Mouse (Mus musculus) neural tube, embryonic 12.5 days (tissue): ENCODE results near the gene Piwil4. TPM values are rescaled to one million over a fixed set of nuclear protein-coding genes. Genes with fewer than 3 reads are reported as not detected.
"Not testable (repeated sequence)": the region's sequence is repeated elsewhere in the genome, so short reads cannot be mapped to it uniquely, and the experiment has no call there.

ENCODE experiments used
- ATAC-seq: fragments of 200-750 bp; cut with Nextera tagmentation; 2 replicates; pipeline ENCODE4 v1.8.0; 2017; ENCODE audit warnings: low read depth, mild to moderate bottlenecking, moderate TSS enrichment, moderate library complexity; ENCODE audit not compliant: low FRiP score
- H3K27ac ChIP-seq: fragments of 300-500 bp; sonication (generic); 2 replicates; pipeline ENCODE4 v1.5.1; 2016
- H3K27me3 ChIP-seq: fragments of 300-500 bp; sonication (generic); replicated peaks from 2 replicates; pipeline ENCODE4 v1.6.1; 2016; ENCODE audit warnings: mild to moderate bottlenecking
- H3K36me3 ChIP-seq: fragments of 300-500 bp; sonication (generic); 2 replicates; pipeline ENCODE4 v1.6.1; 2016; ENCODE audit warnings: mild to moderate bottlenecking
- H3K4me1 ChIP-seq: fragments of 300-500 bp; sonication (generic); 2 replicates; pipeline ENCODE4 v1.6.1; 2016
- H3K4me2 ChIP-seq: fragments of 300-500 bp; sonication (generic); replicated peaks from 2 replicates; pipeline ENCODE4 v1.6.1; 2016; ENCODE audit warnings: mild to moderate bottlenecking
- H3K4me3 ChIP-seq: fragments of 300-500 bp; sonication (generic); 2 replicates; pipeline ENCODE4 v1.5.1; 2016
- H3K9ac ChIP-seq: fragments of 300-500 bp; sonication (generic); 2 replicates; pipeline ENCODE4 v1.6.1; 2016; ENCODE audit warnings: mild to moderate bottlenecking
- H3K9me3 ChIP-seq: fragments of 300-500 bp; sonication (generic); 2 replicates; pipeline ENCODE4 v1.6.1; 2016; ENCODE audit warnings: mild to moderate bottlenecking
- WGBS: fragments of 180-500 bp; shearing (Covaris S2); methylation state at CpG from one replicate; pipeline ENCODE4 v1.1.7; 2016; 5-methylcytosine and 5-hydroxymethylcytosine counted together
- polyA plus RNA-seq: library from polyadenylated mRNA; unstranded; fragments of >200 nt; fragmentation: Nextera tagmentation; extraction: Ambion mirVana; gene quantifications from 2 replicates; pipeline ENCODE4 v1.2.1, GENCODE M21; 2016

The Piwil4 gene
- polyA plus RNA-seq, 1 experiment from 2014 or later = 0.61 TPM

DNA sequence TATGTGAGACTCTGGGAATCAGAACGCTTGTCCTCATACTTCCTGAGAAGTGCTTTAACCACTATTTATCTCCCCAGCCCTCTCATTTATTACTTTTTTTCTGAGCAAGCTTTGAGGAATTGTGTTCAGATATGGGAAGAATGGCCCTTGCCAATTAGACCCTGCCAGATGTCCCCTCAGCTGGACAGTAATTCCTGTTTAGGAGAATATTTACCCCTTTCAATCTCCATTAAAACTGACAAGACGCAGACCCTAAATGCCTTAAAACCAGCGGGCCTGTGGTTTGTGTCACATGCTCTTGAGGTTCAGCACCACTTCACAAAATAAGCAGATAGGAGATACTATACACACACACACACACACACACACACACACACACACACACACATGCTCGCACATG lies 56.2 kb downstream of the Piwil4 start:
- H3K9ac ChIP-seq = no peak overlapping the region
- no peak overlapping the region for H3K4me3 ChIP-seq
- no peaks in the 10 kb centered on the region for H3K9me3 ChIP-seq
- no peaks in the 10 kb centered on the region for H3K27me3 ChIP-seq
- H3K4me2 ChIP-seq = no peak overlapping the region
- no peak overlapping the region for H3K27ac ChIP-seq
- no peaks in the 10 kb centered on the region for H3K4me1 ChIP-seq
- 61% methylated on average over 4 of the region's 4 CpGs for WGBS
- H3K36me3 ChIP-seq = no peaks in the 10 kb centered on the region
- ATAC-seq = no peak

DNA sequence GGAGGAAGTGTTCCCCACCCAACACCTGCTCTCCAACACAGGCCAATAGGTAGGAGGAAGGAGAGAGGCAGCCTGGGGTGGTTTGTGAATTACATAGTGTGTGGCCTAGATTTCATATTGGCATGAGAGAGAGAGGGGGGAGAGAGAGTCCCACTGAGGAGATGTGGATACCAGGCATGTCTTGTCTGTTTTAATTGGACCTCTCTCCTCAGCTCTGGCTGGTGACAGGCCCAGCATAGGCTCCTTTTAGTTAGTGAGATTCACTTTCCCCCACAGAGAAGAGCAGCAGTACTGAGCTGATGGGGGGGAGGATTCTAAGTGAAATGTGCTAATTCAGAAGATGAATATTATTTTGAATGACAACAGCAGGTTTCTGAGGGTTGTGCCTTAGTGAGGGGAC lies 57.8 kb downstream of the Piwil4 start:
- H3K4me1 ChIP-seq = no peaks in the 10 kb centered on the region
- 0 out of 2 replicates have a peak, but pooled peaks cover 5% of the 10 kb centered on the region for H3K9me3 ChIP-seq
- no peak for ATAC-seq
- H3K36me3 ChIP-seq = no peaks in the 10 kb centered on the region
- H3K4me3 ChIP-seq = no peak overlapping the region
- H3K4me2 ChIP-seq = no peak overlapping the region
- H3K9ac ChIP-seq = no peak overlapping the region
- H3K27me3 ChIP-seq = no peaks in the 10 kb centered on the region
- H3K27ac ChIP-seq = no peak overlapping the region

DNA sequence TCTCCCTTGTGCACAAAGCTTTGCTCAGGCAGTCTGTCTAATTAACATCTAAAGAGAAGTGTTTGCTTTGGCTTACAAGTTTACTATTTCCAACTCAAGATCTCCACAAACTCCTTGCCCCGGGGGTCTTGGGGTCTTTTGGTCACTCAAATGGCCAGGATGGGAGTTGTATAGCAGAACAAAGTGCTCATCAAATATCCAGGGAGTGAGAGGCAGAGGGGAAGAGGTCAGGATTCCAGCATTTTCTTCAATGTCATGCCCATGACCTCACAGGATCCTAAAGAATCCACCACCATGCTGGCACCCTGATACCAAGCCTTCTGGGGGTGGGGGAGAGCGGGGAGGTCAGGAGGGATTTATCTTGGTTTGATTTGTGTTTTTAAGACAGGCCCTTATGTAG lies 59.9 kb downstream of the Piwil4 start:
- Histone ChIP-seq H3K27ac (no peak overlapping the region), H3K9me3 (0 out of 2 replicates have a peak, but pooled peaks cover 5% of the 10 kb centered on the region), H3K4me1 (no peaks in the 10 kb centered on the region), H3K9ac (no peak overlapping the region), H3K27me3 (no peaks in the 10 kb centered on the region), H3K4me3 (no peak overlapping the region), H3K4me2 (no peak overlapping the region), H3K36me3 (no peaks in the 10 kb centered on the region)
- ATAC-seq = no peak
- 50% methylated on average over 2 of the region's 2 CpGs for WGBS

DNA sequence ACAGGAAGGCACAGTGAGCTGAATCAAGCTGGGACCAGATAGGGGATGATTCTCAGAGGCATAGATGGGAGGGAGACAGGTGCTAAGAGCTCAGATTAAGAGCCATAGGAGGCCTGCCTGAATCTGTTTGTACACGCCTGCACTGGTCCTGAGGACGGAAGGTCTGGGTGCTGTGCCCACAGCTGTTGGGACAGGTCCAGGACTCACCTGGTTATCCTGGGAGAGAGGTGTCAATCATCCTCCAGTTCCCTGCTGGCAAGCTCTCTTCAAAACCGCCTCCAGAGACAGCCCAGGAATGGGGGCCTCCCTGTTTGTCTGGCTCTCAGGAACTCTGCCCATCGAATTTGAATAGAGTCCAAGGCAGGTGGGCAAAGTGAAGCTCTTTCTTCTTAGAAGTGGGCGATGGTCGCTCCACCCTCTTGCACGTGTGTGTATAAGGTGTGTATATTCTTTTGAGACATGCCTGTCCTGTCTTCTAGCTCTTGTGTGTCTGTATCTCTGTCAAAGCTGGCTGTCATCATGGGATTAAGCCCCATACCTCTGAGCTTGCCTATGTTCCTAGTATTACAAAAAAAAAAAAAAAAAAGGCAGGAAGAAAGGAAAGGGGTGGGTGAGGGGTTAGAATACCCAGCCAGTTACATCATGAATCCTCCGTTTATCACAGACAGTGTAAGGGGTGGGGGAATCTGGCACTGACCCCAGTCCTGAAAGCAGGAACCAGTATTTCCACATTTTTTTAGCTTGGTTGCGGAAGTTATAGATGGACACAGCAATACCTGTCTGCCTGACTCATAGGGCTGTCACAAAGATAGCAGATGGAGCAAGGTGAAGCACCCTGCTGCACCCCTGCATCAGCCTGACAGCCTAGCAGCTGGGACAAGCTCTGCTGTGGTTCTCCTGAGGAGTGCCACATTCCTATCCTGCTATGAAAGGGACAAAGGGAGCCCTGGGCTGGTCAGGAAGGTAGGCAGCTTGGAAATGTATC lies 64.5 kb downstream of the Piwil4 start:
- no peaks in the 10 kb centered on the region for H3K27me3 ChIP-seq
- 63% methylated on average over 9 of the region's 9 CpGs for WGBS
- H3K9me3 ChIP-seq = 0 out of 2 replicates have a peak, but pooled peaks cover 5% of the 10 kb centered on the region
- no peaks in the 10 kb centered on the region for H3K4me1 ChIP-seq
- no peak overlapping the region for H3K4me2 ChIP-seq
- H3K4me3 ChIP-seq = no peak overlapping the region
- H3K27ac ChIP-seq = no peak overlapping the region
- no peak overlapping the region for H3K9ac ChIP-seq
- ATAC-seq = no peak
- no peaks in the 10 kb centered on the region for H3K36me3 ChIP-seq

DNA sequence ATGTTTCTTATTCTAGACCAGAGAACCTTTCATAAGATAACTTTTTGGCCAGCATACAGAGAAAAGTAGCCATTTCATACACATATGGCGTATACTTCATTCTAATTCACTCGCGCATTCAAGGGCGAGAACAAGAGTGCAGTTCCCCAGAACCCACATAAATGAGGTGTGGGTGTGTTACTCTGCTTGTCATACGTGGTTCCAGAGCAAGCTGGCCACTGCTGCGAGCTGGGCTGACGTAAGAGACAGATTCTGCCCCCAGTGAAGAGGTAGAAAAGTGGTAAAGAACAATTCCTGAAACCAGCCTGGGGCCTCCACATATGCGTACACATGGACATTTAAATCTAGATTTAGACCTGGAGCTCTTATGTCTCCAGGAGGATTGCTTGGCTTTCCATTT lies 66.0 kb downstream of the Piwil4 start:
- H3K36me3 ChIP-seq = no peaks in the 10 kb centered on the region
- 0 out of 2 replicates have a peak, but pooled peaks cover 5% of the 10 kb centered on the region for H3K9me3 ChIP-seq
- H3K4me2 ChIP-seq = no peak overlapping the region
- H3K27ac ChIP-seq = no peak overlapping the region
- no peaks in the 10 kb centered on the region for H3K4me1 ChIP-seq
- no peaks in the 10 kb centered on the region for H3K27me3 ChIP-seq
- 90% methylated on average over 8 of the region's 8 CpGs for WGBS
- H3K9ac ChIP-seq = no peak overlapping the region
- H3K4me3 ChIP-seq = no peak overlapping the region
- ATAC-seq = no peak

DNA sequence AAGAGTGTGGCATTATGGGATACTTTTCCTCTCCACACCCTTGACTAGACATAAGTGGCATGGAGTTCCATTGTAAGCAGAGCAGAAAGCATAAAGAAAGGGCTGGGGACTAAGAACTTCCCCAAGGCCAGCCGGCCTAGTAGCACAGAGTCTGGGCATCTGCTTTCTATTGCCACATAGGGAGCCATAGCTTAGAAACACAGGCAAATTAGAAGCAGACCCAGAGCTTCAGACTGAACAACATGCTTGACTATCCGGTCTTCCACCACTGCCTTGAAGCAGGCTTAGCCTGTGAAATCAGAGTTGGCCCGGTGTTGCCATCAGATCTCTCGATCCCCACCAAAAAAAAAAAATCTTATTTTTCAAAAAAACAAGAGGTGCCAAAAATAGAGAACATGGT lies 67.4 kb downstream of the Piwil4 start:
- no peak overlapping the region for H3K4me3 ChIP-seq
- H3K9me3 ChIP-seq = no peaks in the 10 kb centered on the region
- no peak for ATAC-seq
- H3K9ac ChIP-seq = no peak overlapping the region
- H3K27me3 ChIP-seq = no peaks in the 10 kb centered on the region
- no peak overlapping the region for H3K4me2 ChIP-seq
- no peak overlapping the region for H3K27ac ChIP-seq
- no peaks in the 10 kb centered on the region for H3K36me3 ChIP-seq
- no peaks in the 10 kb centered on the region for H3K4me1 ChIP-seq
- WGBS = 83% methylated on average over 4 of the region's 4 CpGs

DNA sequence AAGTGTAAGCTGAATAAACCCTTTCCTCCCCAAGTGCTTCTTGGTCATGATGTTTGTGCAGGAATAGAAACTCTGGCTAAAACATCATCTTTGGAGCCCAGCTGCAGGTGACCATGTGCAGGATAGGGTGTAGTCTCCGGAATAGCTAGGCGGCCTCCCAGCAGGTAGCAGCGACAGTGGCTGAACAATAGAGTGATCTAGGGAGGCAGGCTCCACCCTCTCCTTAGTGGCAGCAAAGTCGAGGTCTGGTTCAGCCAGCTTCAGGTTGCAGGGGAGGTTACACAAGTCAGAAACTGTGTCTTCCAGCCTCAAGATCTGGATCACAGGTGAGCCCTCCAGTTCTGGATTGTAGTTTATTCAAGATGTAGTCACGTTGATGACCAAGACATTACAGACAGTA lies 68.6 kb downstream of the Piwil4 start:
- 38% methylated on average over 5 of the region's 5 CpGs for WGBS
- not testable (repeated sequence) for H3K4me3 ChIP-seq

DNA sequence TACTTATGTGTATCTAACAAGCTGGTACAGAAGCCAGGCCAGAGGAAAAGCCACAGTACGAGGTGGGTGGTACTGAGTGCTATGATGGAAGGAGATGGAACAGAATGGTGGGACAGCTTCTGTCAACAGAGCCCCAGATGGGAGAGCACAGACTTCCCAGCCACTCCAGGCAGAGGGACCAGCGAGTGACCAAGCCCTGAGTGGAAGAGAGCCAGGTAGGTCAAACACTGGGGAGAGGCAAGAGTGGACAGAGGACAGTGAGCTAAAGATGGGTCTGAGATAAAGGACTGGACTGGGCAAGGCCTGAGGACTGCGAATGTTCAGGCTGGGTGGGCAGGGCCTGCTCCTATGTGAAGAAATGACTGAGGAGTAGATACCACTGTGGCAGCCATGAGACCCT lies 72.2 kb downstream of the Piwil4 start:
- 85% methylated on average over 3 of the region's 3 CpGs for WGBS
- no peak overlapping the region for H3K4me3 ChIP-seq

More for the DNA sequence above, 68.6 kb downstream of the Piwil4 start:
- H3K27me3 ChIP-seq, H3K9me3 ChIP-seq, ATAC-seq, H3K4me1 ChIP-seq, H3K4me2 ChIP-seq, H3K27ac ChIP-seq, H3K36me3 ChIP-seq, H3K9ac ChIP-seq: not testable (repeated sequence)

DNA sequence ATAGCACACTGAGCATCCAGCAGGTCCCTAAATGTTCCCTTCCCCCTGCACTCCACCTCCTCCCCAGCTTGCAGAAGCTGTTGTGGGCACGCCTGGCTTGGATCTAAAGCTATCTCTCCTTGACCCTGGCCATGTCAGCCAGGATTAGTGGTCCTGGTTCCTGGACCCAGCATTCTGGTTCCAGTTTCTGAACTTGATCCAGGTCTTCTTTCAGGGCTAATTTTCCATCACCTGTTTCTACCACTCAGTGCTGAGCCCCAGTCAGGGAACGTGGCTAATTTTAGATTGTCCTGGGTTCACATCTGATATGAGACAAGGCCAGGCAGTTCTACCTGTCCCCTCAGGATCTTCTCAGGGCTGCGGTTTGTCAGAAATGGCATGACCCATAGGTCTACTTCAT lies 74.5 kb downstream of the Piwil4 start:
- no peaks in the 10 kb centered on the region for H3K27me3 ChIP-seq
- 85% methylated on average over 3 of the region's 3 CpGs for WGBS

More for the DNA sequence above, 72.2 kb downstream of the Piwil4 start:
- no peaks in the 10 kb centered on the region for H3K36me3 ChIP-seq
- no peak for ATAC-seq
- H3K27me3 ChIP-seq = no peaks in the 10 kb centered on the region
- H3K9ac ChIP-seq = no peak overlapping the region
- H3K4me1 ChIP-seq = no peaks in the 10 kb centered on the region
- no peaks in the 10 kb centered on the region for H3K9me3 ChIP-seq
- H3K4me2 ChIP-seq = no peak overlapping the region
- H3K27ac ChIP-seq = no peak overlapping the region

DNA sequence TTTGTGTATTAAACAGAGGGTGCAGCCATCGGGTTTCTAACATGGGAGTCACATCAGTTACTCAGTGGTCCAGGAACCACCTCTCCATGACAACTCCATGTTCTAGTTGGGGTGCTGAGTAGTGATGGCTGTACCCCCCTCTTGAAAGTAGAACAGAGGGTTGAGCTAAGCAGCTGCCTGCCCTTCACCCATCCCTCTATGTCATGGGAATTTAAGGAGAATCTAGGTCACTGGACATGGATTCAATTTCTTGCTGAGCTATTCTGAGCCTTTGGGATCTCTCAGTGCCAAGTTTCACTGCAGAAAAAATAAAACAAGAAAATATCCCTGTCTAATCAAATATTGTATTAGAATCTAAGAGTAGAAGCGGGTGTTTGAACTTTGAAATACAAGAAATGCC lies 76.9 kb downstream of the Piwil4 start:
- WGBS = 88% methylated on average over 2 of the region's 2 CpGs

More for the DNA sequence above, 74.5 kb downstream of the Piwil4 start:
- Histone ChIP-seq H3K9me3 (no peaks in the 10 kb centered on the region), H3K36me3 (no peaks in the 10 kb centered on the region), H3K4me2 (no peak overlapping the region), H3K27ac (no peak overlapping the region), H3K4me1 (no peaks in the 10 kb centered on the region), H3K4me3 (no peak overlapping the region), H3K9ac (no peak overlapping the region)
- no peak for ATAC-seq

DNA sequence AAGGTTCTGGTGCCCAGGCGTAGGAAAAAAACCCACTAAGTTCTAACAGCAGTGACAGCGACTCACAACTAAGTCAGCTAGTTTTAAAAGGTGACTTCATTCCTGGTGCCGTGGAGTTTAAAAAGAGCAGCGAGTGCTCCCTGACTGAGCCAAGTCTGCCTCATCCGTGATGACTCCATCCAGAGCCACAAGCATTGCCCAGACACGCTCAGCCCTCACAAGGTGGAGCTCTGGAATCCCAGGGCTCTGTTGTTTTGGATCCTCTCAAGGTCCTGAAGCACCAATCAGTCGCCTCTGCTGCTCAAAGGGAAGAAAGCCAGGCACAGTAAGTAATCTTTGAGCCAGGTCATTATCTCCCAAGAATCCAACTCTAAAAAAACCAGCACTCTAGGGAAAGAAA lies 77.7 kb downstream of the Piwil4 start:
- Histone ChIP-seq H3K27me3 (no peaks in the 10 kb centered on the region), H3K9ac (no peak overlapping the region), H3K4me2 (no peak overlapping the region), H3K27ac (no peak overlapping the region), H3K9me3 (no peaks in the 10 kb centered on the region), H3K36me3 (no peaks in the 10 kb centered on the region), H3K4me1 (no peaks in the 10 kb centered on the region), H3K4me3 (no peak overlapping the region)
- WGBS = 75% methylated on average over 7 of the region's 7 CpGs
- ATAC-seq = no peak

More for the DNA sequence above, 76.9 kb downstream of the Piwil4 start:
- no peaks in the 10 kb centered on the region for H3K9me3 ChIP-seq
- H3K27me3 ChIP-seq = no peaks in the 10 kb centered on the region
- no peak for ATAC-seq
- H3K27ac ChIP-seq = no peak overlapping the region
- H3K4me1 ChIP-seq = no peaks in the 10 kb centered on the region
- no peaks in the 10 kb centered on the region for H3K36me3 ChIP-seq
- no peak overlapping the region for H3K4me3 ChIP-seq
- no peak overlapping the region for H3K4me2 ChIP-seq
- H3K9ac ChIP-seq = no peak overlapping the region

DNA sequence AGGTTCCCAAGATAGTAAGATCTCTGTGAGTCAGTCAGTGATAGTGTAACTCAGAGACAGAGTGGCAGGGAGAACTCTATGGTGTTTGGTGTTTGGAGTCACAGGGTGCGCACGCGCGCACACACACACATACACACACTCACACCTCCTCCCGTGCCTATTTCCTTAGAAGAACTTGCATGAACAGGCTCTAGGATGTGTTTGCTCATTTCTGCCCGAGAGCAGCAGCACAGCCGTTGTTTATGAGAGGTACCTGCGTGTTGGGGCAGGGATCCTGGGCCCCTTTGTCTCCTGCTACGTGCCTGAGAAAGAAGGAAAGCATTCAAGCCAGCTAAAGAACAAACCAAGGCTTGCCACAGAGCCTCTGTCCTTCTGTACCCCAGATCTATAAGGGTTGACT lies 78.4 kb downstream of the Piwil4 start:
- Histone ChIP-seq H3K4me2 (no peak overlapping the region), H3K27me3 (no peaks in the 10 kb centered on the region), H3K9ac (no peak overlapping the region), H3K9me3 (no peaks in the 10 kb centered on the region), H3K4me3 (no peak overlapping the region), H3K27ac (no peak overlapping the region), H3K4me1 (no peaks in the 10 kb centered on the region), H3K36me3 (no peaks in the 10 kb centered on the region)
- ATAC-seq = no peak
- 87% methylated on average over 9 of the region's 9 CpGs for WGBS

DNA sequence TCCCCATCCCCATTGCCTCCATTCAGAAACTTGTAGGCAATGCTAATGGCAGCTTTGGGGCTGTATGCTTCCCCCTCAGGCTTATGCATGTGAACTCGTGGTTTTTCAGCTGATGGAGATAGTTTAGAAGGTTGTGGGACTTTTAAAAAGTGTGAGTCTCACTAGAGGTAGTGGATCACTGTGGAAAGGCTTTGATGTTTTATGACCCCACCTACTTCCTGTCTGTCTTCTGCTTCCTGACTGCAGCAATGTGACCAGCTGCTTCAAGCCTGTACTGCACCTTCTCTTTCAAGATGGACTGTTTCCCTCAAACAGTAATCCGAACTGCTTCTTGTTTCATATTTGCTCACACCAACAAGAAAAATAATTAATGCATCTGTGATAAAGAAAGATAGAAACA lies 82.6 kb downstream of the Piwil4 start:
- no peaks in the 10 kb centered on the region for H3K4me1 ChIP-seq
- H3K4me2 ChIP-seq = no peak overlapping the region
- no peaks in the 10 kb centered on the region for H3K36me3 ChIP-seq
- H3K27me3 ChIP-seq = no peaks in the 10 kb centered on the region
- no peak overlapping the region for H3K9ac ChIP-seq
- ATAC-seq = no peak
- H3K4me3 ChIP-seq = no peak overlapping the region
- no peak overlapping the region for H3K27ac ChIP-seq
- WGBS = 57% methylated on average over 2 of the region's 2 CpGs
- H3K9me3 ChIP-seq = no peaks in the 10 kb centered on the region
